Mouse (Mus musculus) CD4-positive, CD25-positive, alpha-beta regulatory T cell, adult 9 weeks (primary cell): Measurements from ENCODE around the gene Best3. TPM values are rescaled to one million over a fixed set of nuclear protein-coding genes. Genes with fewer than 3 reads are reported as not detected.

Experiments used
- polyA plus RNA-seq: library from polyadenylated mRNA; unstranded; fragments of 100-300 nt; shearing (Covaris generic); gene quantifications from one replicate; pipeline ENCODE4 v1.2.1, GENCODE M21; 2017

Gene Best3
- not detected for polyA plus RNA-seq

GRCm38 (mm10) chr10:116986264-116987082 lies at the start of gene Best3:
Gene Best3 (plus strand): TSS chr10:116986314.

GRCm38 (mm10) chr10:116950009-116950769 lies 35.9 kb upstream of the Best3 start, which contains the start of gene Rab3ip:
Gene Rab3ip (minus strand): TSS chr10:116950769.

GRCm38 (mm10) chr10:116972509-116972908 lies 13.6 kb upstream of the Best3 start, which contains the start of gene Gm10271:
Gene Gm10271 (minus strand): TSS chr10:116972609.

GRCm38 (mm10) chr10:117045175-117046056 lies 59.3 kb downstream of the Best3 start, which contains the start of gene Lrrc10:
Gene Lrrc10 (plus strand): TSS chr10:117045341.

GRCm38 (mm10) chr10:117063254-117064021 lies 77.3 kb downstream of the Best3 start, which contains the start of gene Cct2:
Gene Cct2 (minus strand): TSS chr10:117063814.

Other genes with a start within 250 kb of the Best3 start
- not detected for gene Myrfl, start 89.4 kb upstream of the Best3 start, polyA plus RNA-seq
- gene Rab3ip, start 35.5 kb upstream of the Best3 start, polyA plus RNA-seq, result 19.3 TPM
- gene Gm10271, start 13.7 kb upstream of the Best3 start, polyA plus RNA-seq, result not detected
- gene Lrrc10, start 59.0 kb downstream of the Best3 start, polyA plus RNA-seq, result not detected
- gene Cct2, start 77.5 kb downstream of the Best3 start, polyA plus RNA-seq, result 203 TPM
- 27.7 TPM for gene Frs2, start 162.2 kb downstream of the Best3 start, polyA plus RNA-seq
- gene Yeats4, start 238.2 kb downstream of the Best3 start, polyA plus RNA-seq, result 48.7 TPM